Mouse (Mus musculus) erythroblast, adult 5-6 weeks (primary cell): ENCODE results near the gene Nudt17. TPM values are rescaled to one million over a fixed set of nuclear protein-coding genes. Genes with fewer than 3 reads are reported as not detected.
"Not testable (repeated sequence)": the region's sequence is repeated elsewhere in the genome, so short reads cannot be mapped to it uniquely, and the experiment has no call there.

ENCODE experiments used
- ATAC-seq: replicated peaks from 2 replicates; pipeline ENCODE4 v1.8.0; 2016; ENCODE audit warnings: moderate number of reproducible peaks, mild to moderate bottlenecking, moderate TSS enrichment, inconsistent platforms; ENCODE audit not compliant: poor library complexity, low FRiP score, severe bottlenecking
- total RNA-seq, 2 experiments: library from RNA; stranded (forward) in 1 of 2; stranded (reverse) in 1 of 2; fragments of 150-400 nt in 1 of 2; fragments of 200-764, 138-1000 nt in 1 of 2; gene quantifications; 2 replicates each; pipeline versions ENCODE4 v1.2.3 to v1.2.4; 2015 to 2017; ENCODE audit warnings: low replicate concordance in 2 of 2

Nudt17 gene
- total RNA-seq, 2 experiments from 2014 or later: not detected

GRCm38 (mm10) chr3:96706984-96707383, 1.4 kb downstream of the Nudt17 start:
- ATAC-seq: no peak

- no peak for ATAC-seq
These were observed 2.1 kb downstream of the Nudt17 start for GRCm38 (mm10) chr3:96706217-96706616.

- ATAC-seq: no peak
These were observed 3.6 kb downstream of the Nudt17 start for GRCm38 (mm10) chr3:96704778-96705177.

- ATAC-seq: no peak
These were observed 7.4 kb downstream of the Nudt17 start for GRCm38 (mm10) chr3:96701003-96701402.

GRCm38 (mm10) chr3:96700376-96700775, 8.0 kb downstream of the Nudt17 start:
- no peak for ATAC-seq

- ATAC-seq: no peak
These were observed 9.2 kb downstream of the Nudt17 start for GRCm38 (mm10) chr3:96698993-96699690.

GRCm38 (mm10) chr3:96696766-96697732, 11.3 kb downstream of the Nudt17 start:
- peak; percentile 86 for ATAC-seq

- peak; percentile 72 for ATAC-seq
These were observed 12.1 kb downstream of the Nudt17 start, which contains the start of gene Pias3 for GRCm38 (mm10) chr3:96696198-96696765. TSS of gene Pias3 (plus strand) at chr3:96696384.

- ATAC-seq: no peak
These were observed 14.8 kb downstream of the Nudt17 start for GRCm38 (mm10) chr3:96693579-96693978.

GRCm38 (mm10) chr3:96692506-96692905, 15.9 kb downstream of the Nudt17 start:
- no peak for ATAC-seq

GRCm38 (mm10) chr3:96690298-96690697, 18.1 kb downstream of the Nudt17 start:
- ATAC-seq: no peak

- ATAC-seq: no peak
These were observed 19.5 kb downstream of the Nudt17 start for GRCm38 (mm10) chr3:96688854-96689253.

- ATAC-seq: not testable (repeated sequence)
These were observed 22.3 kb downstream of the Nudt17 start for GRCm38 (mm10) chr3:96686057-96686456.

GRCm38 (mm10) chr3:96684822-96685156, 23.6 kb downstream of the Nudt17 start:
- no peak for ATAC-seq

GRCm38 (mm10) chr3:96684151-96684821, 24.1 kb downstream of the Nudt17 start:
- no peak for ATAC-seq

- ATAC-seq: no peak
These were observed 24.9 kb downstream of the Nudt17 start for GRCm38 (mm10) chr3:96683496-96683895.

GRCm38 (mm10) chr3:96680269-96680956, 27.9 kb downstream of the Nudt17 start:
- no peak for ATAC-seq

- ATAC-seq: no peak
These were observed 29.1 kb downstream of the Nudt17 start for GRCm38 (mm10) chr3:96679159-96679674.

- ATAC-seq: no peak
These were observed 29.9 kb downstream of the Nudt17 start for GRCm38 (mm10) chr3:96678456-96678855.
